Mouse (Mus musculus) adrenal gland, adult (tissue): ENCODE results near the gene Cdc7.
"Not testable (repeated sequence)": the region's sequence is repeated elsewhere in the genome, so short reads cannot be mapped to it uniquely, and the experiment has no call there.

Experiments
- DNase-seq, 2 experiments: peaks; one replicate each; pipeline ENCODE4 v3.0.0; 2022 to 2023; ENCODE audit warnings: low spot score in 1 of 2; ENCODE audit not compliant: inconsistent age in 2 of 2

The Cdc7 gene

DNA sequence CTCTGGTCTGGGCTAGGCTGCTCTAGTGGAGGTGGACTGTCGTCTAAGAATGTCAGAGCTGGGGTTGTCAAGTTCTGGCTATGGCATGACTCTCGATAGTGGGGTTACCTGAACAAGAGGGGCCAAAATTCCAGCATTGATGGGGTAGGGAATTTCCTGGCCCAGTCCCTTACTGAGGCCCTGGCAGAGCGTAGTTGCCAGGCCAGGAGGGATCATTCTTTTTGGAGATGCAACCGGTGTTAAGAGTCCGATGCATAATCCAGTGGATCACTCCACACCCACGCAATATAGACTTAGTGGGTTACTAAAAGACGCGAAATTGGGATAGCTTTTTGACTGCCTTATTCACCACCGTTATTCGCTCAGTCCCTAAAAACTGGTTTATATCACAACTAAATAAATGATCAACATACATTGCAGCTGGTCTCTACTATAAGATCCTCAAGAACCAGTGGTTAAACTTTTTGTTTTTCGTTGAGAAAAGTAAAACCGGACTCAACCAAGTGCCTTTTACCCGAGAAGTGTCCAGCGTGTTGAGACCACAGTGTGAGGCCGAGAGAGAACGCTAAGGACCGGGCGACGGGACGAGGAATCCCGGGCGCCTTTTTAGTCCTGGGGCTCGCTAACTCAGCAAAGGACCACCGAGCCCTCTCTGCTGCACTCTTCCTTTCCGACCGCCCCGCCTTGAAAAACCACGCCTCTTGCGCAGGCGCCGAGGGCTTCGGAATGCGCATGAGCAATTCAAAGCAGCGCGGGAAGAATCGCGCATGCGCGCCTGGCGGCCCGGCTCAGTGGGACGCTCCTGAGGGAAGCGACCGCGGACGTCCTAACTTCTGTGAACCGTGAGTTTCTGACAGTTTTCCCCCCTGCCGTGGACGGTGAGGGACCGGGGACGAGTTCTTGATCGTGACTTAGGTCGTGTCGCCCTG is at the start of gene Cdc7:
Cdc7 (plus strand) TSS at position 739 of the 929 bp plus-strand sequence.
- peak; percentile 94 to 99 for DNase-seq

DNA sequence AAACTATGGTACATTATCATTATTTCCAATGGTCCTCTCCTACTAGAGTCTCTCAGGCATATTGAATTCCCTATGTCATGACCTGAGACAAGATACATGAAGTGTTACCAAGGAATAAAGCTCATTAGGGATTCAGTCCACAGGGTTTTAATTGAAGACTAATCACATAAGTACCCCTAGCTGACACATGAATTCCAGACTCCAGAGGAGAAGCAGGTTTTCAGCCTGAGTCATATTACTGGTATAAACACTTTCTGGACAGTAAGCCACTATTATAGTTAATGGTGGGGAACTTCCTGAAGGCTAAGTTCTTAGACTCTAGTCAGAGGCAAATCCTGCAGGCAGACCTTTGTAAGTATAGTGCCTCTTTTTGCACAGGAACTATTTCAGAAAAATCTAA is 44.8 kb upstream of the Cdc7 start:
- DNase-seq = no peak

DNA sequence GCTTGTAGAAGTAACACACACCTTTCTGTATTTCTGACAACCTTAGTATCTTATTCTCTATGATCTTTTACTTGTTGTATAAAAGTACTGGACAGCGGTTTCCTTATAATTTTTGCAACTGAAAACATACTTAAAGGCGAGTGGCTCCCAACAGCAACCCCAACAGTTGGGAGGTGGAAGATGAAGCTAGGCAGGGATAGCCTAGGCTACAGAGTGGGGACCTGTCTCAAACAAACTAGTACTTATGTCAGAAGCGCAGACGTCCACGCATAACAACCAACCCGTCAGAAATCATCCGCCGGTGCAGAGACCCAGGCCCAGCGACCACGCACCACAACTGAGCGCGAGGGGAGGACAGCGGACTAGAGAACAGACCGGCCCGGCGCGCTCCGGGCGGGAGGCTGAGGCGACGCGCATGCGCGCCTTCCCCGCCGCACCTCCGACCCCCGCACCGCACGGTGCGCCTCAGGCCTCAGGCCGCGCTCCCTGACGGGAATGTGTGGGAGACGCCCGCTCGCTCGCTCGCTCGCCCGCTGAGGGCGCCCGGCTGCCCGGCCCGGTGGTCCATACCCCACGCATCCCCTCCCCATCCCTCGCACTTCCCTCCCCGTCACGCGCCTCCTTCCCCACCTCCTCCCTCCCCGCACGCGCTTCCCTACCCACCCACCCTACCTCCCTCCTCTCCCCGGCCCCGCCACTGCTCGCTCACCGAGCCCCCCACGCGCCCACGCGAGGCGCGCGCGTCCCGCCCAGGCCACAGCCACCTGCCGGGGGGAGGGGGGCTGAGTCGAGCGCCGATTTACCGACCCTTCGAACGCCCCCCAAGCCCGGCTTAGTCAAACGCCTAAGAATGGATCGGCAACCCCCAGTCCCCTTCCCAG is 38.4 kb upstream of the Cdc7 start, which contains the start of gene Hfm1:
Hfm1 (minus strand) TSS at position 834 of the 881 bp plus-strand sequence.
- peak; percentile 56 to 78 for DNase-seq

DNA sequence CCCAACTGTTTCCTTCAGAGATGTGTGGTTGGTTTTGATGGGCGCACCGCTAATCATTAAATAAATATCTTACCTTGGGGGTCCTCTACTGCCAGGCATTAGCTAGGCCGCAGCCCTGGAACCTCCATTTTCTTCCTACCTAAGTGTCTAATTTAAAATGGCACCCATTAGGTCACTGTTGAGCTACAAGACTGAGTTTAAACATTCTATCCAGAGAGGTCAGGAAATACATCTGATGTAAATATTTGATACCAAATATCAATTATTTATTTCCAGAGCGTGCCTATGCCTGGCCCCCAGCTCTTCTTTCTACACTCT is 37.8 kb upstream of the Cdc7 start:
- DNase-seq = no peak

DNA sequence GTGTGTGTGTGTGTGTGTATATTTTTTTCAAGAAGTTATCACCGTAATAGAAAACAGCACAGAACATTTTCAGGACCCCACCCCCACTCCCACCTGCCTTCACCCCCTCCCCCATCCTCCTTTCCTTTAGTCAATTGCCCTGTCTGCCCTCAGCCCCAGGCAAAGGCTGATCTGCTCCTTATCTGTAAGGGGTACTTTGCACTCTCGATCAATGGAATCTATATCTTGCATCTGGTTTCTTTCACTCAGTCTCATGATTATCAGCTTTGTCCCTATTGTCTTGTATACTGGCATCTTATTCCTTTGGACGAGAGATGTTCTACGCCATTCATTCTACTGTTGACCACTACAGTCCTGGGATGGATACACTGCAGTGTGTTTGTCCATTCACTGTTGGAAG is 36.1 kb upstream of the Cdc7 start:
- DNase-seq = no peak

DNA sequence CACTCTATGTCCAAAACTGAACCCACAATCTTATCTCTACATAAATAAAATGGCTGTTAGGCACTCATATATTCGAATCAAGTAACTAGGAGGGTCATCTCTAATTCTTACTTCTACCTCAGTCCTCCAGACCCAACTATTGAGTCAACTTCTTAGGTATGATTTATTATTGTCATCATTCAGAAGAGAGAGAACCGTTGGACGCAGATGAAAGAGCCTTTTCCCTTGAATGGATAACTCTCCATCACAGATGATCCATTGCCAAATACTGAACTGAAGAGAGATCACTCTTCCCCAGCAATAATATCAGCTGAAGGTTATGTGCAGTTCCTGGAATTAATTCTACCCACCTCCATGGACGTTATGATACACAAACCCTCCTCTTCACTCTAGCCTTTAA is 17.8 kb upstream of the Cdc7 start:
- DNase-seq = peak in 1 of 2 experiments; percentile 52

DNA sequence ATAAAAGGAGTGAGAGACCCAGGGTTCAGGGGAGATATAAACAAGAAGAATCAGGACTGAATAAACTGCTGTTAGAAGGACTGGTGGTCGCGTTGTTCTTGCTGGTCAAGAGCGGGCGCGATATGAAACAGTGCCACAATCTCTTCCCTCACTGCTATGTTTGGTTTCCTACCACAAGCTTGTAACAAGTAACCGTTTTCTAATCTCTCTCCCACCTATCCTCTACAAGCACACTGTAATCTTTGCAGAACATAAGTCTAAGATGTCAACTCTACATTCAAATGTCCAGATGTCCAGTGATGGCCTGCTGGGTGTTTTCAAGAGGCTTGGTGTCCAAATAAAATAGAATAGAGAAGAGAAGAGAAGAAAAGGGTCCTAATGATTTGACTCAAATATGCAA is 15.4 kb upstream of the Cdc7 start:
- DNase-seq = no peak

DNA sequence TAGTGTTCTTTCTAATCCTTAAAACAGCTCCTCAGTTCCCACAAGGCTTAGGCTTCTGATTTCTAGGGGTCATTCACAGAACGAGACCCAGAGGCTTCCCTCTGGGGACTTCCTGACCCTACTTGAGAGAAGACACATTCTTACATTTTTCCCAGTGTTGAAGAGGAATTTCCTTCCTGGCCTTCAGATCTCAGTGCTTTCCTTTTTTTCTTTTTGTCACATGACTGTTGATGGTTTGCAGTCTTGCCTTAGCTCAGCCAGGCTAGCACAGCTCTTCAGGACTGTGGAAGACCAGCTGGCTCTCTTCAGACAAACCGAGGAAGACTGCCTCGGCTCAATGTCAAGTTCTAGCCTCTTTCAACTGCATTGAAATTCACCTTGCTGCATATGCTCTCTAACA is 7.7 kb upstream of the Cdc7 start:
- no peak for DNase-seq

DNA sequence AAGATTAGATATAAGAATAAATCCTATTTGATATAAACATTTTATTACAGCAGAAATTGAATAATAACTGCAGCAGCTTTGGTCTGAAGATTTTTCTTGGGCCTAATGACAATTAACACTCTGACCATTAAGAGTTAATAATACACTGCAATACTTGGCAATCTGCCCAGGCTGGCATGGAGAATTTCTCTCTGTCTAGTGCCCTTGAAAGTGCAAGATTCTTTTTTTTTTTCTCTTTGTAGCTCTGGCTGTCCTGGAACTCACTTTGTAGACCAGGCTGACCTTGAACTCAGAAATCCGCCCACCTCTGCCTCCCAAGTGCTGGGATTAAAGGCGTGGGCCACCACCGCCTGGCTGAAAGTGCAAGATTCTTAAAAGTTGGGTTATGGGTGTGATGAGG is 5.1 kb upstream of the Cdc7 start:
- peak; percentile 37 to 84 for DNase-seq

DNA sequence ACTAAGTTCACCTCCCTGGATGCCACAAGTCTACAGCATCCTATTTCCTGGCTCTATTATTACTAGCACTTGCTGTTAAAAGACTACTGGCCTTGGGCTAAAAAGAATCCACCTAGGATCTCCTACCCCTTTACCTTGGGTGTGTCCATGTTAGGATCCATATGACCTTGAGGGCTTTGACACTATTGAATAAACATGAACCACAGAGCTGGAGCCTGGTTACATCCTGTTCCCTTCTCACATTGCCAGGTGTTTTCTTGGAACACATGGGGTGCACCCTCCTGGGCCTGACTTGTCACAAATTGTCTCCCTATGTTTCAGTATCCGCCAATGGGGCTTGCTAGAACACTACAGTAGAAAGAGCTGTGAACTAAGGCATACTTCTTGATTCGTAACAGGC is 3.7 kb upstream of the Cdc7 start:
- no peak for DNase-seq

DNA sequence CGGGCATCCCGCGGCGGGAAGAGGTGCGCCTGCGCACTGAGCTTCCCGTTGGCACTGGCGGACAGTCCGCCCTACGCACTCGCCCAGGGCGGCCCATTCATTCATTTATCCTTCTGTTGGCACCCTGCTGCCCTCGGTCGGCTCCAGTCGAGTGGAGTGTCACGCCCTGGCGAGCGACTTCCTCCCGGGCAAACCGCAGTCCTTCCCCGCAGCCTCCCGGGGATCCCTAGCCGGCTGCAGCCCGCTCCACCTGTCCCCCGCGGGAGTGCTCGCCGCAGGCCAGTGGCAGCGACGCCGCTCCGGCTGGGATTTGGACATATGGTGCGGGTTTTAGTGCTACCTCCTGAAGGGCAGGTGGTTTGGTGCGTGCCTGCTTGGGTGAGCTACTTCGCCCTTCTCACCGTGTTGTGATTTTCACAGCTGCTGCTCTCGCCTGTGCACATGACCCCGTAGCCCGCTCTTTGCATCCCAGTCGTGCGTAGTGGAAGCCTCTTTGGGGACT is 442 bp downstream of the Cdc7 start:
- no peak for DNase-seq

DNA sequence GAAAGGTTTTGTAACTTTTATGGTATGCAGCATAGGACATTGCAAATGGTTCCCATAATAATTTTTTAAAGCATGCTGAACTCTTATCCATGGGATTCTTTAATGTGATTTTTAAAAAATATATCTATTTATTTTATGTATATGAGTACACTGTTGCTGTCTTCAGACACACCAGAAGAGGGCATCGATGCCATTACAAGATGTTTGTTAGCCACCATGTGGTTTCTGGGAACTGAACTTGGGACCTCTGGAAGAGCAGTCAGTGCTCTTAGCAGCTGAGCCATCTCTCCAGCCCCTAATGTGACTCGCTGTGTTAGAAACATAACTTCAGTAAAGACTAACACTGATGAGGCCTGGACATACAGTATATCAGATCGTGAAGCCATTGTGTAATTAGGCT is 2.3 kb downstream of the Cdc7 start:
- DNase-seq = no peak

DNA sequence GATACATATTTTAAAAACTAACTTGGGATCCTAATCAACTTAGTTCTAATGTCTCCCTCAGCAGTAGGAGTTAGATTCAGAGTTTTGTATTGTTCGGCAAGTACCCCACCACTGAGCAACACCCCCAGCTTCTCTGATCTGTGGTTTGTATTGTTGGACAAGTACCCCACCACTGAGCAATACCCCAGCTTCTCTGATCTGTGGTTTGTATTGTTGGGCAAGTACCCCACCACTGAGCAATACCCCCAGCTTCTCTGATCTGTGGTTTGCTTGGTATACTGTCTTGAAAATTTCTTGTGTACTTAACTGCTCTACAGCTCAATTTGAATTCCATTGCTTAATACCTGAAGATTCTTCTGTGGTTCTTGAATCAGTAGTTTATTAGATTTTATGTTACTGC is 3.5 kb downstream of the Cdc7 start:
- no peak for DNase-seq

DNA sequence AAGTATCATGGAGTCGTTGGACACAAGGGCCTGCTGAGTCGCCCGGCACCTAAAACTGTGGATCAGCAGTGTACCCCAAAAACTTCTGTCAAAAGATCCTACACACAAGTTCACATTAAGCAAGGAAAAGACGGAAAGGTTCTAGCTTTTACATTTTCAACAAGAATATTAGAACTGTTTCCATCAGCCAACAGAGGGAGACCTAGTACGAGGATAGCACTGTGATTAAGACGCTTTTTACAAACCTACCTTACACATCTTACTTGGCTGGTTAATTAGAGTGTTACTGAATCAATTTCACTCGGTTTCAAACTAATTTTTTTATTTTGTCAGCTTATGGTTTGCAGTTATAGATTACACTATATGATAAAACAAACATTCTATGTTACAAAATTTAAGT is 9.8 kb downstream of the Cdc7 start:
- DNase-seq = no peak

DNA sequence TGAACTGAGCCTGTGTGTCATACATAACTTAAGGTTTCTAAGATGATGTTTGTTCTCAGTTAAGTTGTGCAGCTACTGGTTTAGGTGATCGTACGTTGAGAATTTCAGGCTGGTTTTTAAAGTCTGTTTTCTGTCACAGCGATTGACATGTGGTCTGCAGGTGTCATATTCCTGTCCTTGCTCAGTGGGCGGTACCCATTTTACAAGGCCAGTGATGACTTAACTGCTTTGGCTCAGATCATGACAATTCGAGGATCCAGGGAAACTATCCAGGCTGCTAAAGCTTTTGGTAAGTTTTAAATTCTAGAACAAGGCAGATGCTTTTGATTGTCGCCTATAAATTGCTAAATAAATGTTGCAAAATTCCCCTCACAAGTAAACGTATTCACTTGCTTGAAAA is 15.0 kb downstream of the Cdc7 start:
- peak; percentile 62 to 86 for DNase-seq

DNA sequence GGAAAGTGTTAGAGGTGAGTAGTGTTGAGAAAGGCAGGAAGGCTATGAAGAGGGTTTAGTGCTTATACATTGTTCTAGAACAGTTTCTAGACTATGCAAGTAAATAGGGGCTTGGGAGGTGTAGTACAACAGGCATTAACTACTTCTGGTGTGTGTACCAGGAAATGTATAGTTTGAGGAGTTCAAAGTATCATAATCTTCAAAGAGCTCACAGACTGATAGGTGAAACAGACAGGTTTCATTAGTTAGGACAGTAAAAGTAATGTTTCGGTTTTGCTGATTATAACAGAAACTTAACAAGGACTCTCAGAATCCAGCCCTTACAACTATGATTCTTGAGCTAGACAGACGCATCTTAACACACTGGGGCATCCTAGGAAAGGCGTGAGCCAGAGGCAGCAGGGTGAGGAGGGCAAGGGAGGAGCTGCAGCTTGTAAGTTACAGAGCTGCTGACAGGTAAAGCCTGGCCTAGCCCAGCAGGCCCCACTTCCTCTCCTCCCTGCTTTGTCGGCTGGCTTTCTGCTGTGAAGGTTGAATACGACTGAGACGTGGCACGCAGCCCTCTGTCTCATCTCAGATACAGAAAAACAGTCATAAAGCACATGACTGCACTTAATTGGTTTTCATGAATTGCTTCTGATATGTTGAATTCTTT is 18.3 kb downstream of the Cdc7 start:
- DNase-seq = no peak

DNA sequence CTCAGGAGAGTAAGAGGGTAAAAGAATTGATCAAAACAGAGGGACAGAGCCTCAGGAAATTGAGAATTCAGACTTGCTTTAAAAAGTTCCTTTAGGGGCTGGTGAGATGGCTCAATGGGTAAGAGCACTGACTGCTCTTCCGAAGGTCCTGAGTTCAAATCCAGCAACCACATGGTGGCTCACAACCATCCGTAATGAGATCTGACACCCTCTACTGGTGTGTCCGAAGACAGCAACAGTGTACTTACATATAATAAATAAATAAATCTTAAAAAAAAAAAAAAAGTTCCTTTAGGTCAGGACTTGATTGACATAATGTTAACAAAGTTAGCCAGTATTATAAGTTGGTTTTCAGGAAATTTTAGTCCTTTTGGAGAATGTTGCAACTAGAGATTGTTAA is 20.8 kb downstream of the Cdc7 start:
- not testable (repeated sequence) for DNase-seq

DNA sequence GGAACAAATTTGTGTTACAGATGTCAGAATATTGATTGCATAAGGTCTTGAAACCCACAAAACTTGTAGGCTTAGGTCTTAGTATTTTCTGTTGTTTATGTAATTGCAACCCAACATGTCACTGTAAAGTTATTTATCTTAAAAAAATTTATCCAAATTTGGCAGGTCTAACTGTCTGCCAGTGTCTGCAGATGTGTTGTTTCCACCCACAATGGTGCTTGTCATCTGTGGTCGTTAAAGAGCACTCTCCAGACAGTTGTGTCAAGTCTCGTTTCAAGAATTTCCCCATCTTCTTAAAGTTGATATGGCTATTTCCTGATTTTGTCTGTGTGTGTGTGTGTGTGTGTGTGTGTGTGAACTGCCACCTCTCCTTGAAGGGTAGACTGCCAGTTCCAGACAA is 21.5 kb downstream of the Cdc7 start:
- no peak for DNase-seq

DNA sequence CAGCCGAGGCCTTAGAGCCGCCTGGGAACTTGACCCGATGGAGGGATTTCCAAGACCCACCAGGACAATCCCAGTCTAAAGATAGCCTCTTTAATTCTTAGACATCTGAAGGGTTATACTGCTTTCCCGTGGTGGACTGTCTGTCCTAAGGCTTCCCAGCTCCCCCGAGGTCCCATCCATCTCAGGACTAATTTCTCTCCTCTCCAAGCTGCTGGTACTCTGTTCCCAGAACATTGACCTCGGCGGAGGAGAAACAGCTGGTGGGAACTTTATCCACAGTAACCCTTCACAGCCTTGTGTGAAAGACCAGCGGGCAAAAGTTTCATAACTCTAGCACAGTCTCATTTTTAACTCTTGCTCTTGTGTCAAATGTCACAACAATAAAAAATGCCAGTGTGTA is 25.1 kb downstream of the Cdc7 start:
- DNase-seq = peak in 1 of 2 experiments; percentile 54

DNA sequence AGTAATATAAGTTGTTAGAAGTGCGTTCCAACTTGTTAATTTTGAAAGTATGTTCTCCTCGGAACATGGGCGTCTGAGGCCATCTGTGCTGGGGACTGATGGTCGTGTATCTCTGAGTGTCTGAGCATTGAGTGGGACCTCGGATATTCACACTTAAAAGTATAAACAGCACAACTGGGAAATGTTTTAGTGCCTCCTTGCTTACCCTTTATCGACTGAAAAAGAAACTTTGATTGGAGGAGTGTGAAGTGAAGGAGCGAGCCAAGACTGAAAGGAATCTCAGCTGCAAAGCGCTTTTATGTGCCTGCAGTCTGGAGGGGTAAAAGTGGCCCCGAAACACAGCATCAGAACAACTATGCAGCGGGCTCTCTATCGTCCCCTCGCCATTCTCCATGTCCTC is 25.7 kb downstream of the Cdc7 start:
- DNase-seq = no peak

DNA sequence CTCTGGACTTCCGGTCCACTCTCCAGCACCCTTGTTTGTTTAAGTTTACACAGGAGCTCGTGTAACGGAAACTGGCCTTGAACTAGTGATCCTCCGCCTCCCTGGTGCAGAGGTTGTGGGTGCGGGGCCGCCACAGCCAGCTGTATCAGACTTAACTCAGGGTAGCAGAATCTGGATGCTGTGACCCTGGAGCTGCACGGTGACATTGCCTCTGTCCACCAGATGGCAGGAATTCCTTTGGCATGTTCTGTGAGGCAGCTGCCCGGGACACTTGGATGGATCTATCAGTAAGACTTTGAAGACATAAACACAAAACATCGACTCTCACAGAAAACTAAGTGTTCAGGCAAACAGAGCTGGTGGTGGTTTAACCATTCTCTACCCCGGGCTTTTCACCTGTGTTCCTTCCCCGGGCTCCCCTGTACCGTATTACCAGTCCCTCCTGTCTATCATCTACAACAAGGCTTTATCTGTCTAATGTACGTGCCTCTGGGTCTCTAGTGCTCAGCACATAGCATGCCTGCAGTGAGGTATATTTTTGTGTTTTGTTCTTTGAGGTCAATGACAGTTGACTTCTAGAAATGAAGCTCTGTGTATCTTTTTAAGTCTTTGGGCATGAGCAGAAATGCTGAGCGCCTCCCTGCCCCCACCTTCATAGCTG is 26.6 kb downstream of the Cdc7 start:
- DNase-seq = peak; percentile 74 to 90
